Comparison of ENCODE assay signal across 9 mouse cellular contexts in genomic region chr17:28876821-28877220, GRCm38 (mm10). TPM values are rescaled to one million over a fixed set of nuclear protein-coding genes. Genes with fewer than 3 reads are reported as not detected.
A peak's percentile ranks its signal among the peaks of the same experiment; 100 is the strongest.
DNase-seq lines count a peak whose midpoint lies in the region; ATAC-seq lines count a peak whose summit lies in the region.
"Had no signal": no experiment of that assay in that cellular context is flagged by ENCODE, and none has a peak within 500 bp of the region (broad histone marks: within the 10 kb centered on the region; RNA-seq: fewer than 3 reads in every experiment).

No protein-coding gene starts in this region.

- H3K4me2 ChIP-seq in forebrain, embryonic 12.5 days = peak overlapping the region; percentile 35
- peak overlapping the region; percentile 40 for H3K4me2 ChIP-seq in limb, embryonic 12.5 days

- H3K4me3 ChIP-seq in forebrain, embryonic 12.5 days (replicated peaks) = no peak overlapping the region
- H3K4me3 ChIP-seq in limb, embryonic 12.5 days (replicated peaks) = no peak overlapping the region
- H3K4me3 ChIP-seq: erythroblast, embryonic 14.5 days had no signal

- H3K9me3 ChIP-seq in forebrain, embryonic 12.5 days = no peaks in the 10 kb centered on the region
- no peaks in the 10 kb centered on the region for H3K9me3 ChIP-seq in limb, embryonic 12.5 days

- ATAC-seq in forebrain, embryonic 12.5 days (ENCODE audit: low FRiP score) = no peak
- ATAC-seq in limb, embryonic 12.5 days (ENCODE audit: insufficient number of reproducible peaks, insufficient read depth, low FRiP score, low TSS enrichment, low read depth) = no peak

- peaks cover 29% of the 10 kb centered on the region for H3K27me3 ChIP-seq in forebrain, embryonic 12.5 days
- H3K27me3 ChIP-seq in limb, embryonic 12.5 days = peaks cover 17% of the 10 kb centered on the region

- peaks cover 8% of the 10 kb centered on the region for H3K4me1 ChIP-seq in forebrain, embryonic 12.5 days
- H3K4me1 ChIP-seq in limb, embryonic 12.5 days (replicated peaks) = peaks cover 7% of the 10 kb centered on the region; the same call in 1 of the 2 replicates

- H3K36me3 ChIP-seq in forebrain, embryonic 12.5 days (replicated peaks) = no peaks in the 10 kb centered on the region
- no peaks in the 10 kb centered on the region for H3K36me3 ChIP-seq in limb, embryonic 12.5 days

- DNase-seq in layer of hippocampus, postnatal 10 days (ENCODE audit: low spot score in 2 of 2) = peak; percentile 46 to 66
- DNase-seq in layer of hippocampus, adult 11-12 months (ENCODE audit: low spot score) = no peak
- peak; percentile 56 for DNase-seq in brain, adult 2 months (ENCODE audit: low read depth, low spot score)
- peak; percentile 68 for DNase-seq in retina, embryonic 14.5 days (ENCODE audit: low spot score)
- DNase-seq in cerebellum, postnatal 4 days (ENCODE audit: low spot score in 2 of 2) = no peak

- no peak overlapping the region for H3K27ac ChIP-seq in forebrain, embryonic 12.5 days
- no peak overlapping the region for H3K27ac ChIP-seq in limb, embryonic 12.5 days
- H3K27ac ChIP-seq: macrophage had no signal

- H3K9ac ChIP-seq in forebrain, embryonic 12.5 days = peak overlapping the region; percentile 17; the same call in 1 of the 2 replicates
- H3K9ac ChIP-seq in limb, embryonic 12.5 days (replicated peaks) = no peak overlapping the region

- 16% methylated on average over 19 of the region's 19 CpGs for WGBS in forebrain, embryonic 12.5 days
- WGBS in limb, embryonic 12.5 days = 15% methylated on average over 19 of the region's 19 CpGs

RNA-seq across cellular contexts. Expression of gene Pnpla1, which starts 18.6 kb away (rescaled TPM):
- total RNA-seq in layer of hippocampus, postnatal 10 days (2021) = under 1 TPM; 0.27 to 0.46 TPM
- not detected in 2 replicates for polyA plus RNA-seq in forebrain, embryonic 12.5 days (2016; fragmentation: Nextera tagmentation; extraction: Ambion mirVana)
- not detected in 2 replicates for polyA plus RNA-seq in limb, embryonic 12.5 days (2016; fragmentation: Nextera tagmentation; extraction: Ambion mirVana)
- polyA plus RNA-seq: erythroblast, embryonic 14.5 days; macrophage had no signal

RNA-seq across cellular contexts. Expression of gene 4930539E08Rik, which starts 38.3 kb away (rescaled TPM):
- 1 to 10 TPM; 4.7 to 5.1 TPM for total RNA-seq in layer of hippocampus, postnatal 10 days (2021)
- polyA plus RNA-seq in forebrain, embryonic 12.5 days (2016; fragmentation: Nextera tagmentation; extraction: Ambion mirVana) = 0.23 TPM in 2 replicates
- 0.16 and 0.23 TPM in 2 replicates for polyA plus RNA-seq in limb, embryonic 12.5 days (2016; fragmentation: Nextera tagmentation; extraction: Ambion mirVana)
- polyA plus RNA-seq: erythroblast, embryonic 14.5 days had no signal

Comparison
In these comparisons a context has a peak if more than half of its experiments do, and no peak if none do; other contexts are left out.
1. DNase-seq: peak in layer of hippocampus, postnatal 10 days (2 of 2), brain, adult 2 months (single experiment) and retina, embryonic 14.5 days (single experiment); none in layer of hippocampus, adult 11-12 months (single experiment) and cerebellum, postnatal 4 days (0 of 2).